Mouse (Mus musculus) hindbrain, postnatal 0 days (tissue): ENCODE data around the gene Rubcn. TPM values are rescaled to one million over a fixed set of nuclear protein-coding genes. Genes with fewer than 3 reads are reported as not detected.
"Not testable (repeated sequence)": the region's sequence is repeated elsewhere in the genome, so short reads cannot be mapped to it uniquely, and the experiment has no call there.

Source experiments
- ATAC-seq: fragments of 200-750 bp; cut with Nextera tagmentation; 2 replicates; pipeline ENCODE4 v1.8.0; 2017; ENCODE audit warnings: mild to moderate bottlenecking, moderate TSS enrichment, moderate library complexity
- DNase-seq: peaks from one replicate; pipeline ENCODE4 v3.0.0-alpha.2; 2015; ENCODE audit warnings: low spot score
- H3K27ac ChIP-seq: fragments of 300-500 bp; sonication (generic); 2 replicates; pipeline ENCODE4 v1.5.1; 2014; ENCODE audit warnings: mild to moderate bottlenecking
- H3K27me3 ChIP-seq: fragments of 300-500 bp; sonication (generic); 2 replicates; pipeline ENCODE4 v1.6.1; 2014; ENCODE audit warnings: low read length, mixed read lengths; ENCODE audit not compliant: insufficient read depth
- H3K36me3 ChIP-seq: fragments of 300-500 bp; sonication (generic); 2 replicates; pipeline ENCODE4 v1.6.1; 2014; ENCODE audit warnings: low read length, mixed read lengths; ENCODE audit not compliant: insufficient read depth
- H3K4me1 ChIP-seq: fragments of 300-500 bp; sonication (generic); 2 replicates; pipeline ENCODE4 v1.6.1; 2014; ENCODE audit warnings: antibody characterized with exemption, low read length, mixed read lengths; ENCODE audit not compliant: insufficient read depth
- H3K4me2 ChIP-seq: fragments of 300-500 bp; sonication (generic); 2 replicates; pipeline ENCODE4 v1.6.1; 2014; ENCODE audit warnings: low read depth, mild to moderate bottlenecking, low read length, moderate library complexity, mixed read lengths
- H3K4me3 ChIP-seq: fragments of 300-500 bp; sonication (generic); 2 replicates; pipeline ENCODE4 v1.5.1; 2014; ENCODE audit warnings: low read length
- H3K9ac ChIP-seq: fragments of 300-500 bp; sonication (generic); replicated peaks from 2 replicates; pipeline ENCODE4 v1.6.1; 2014; ENCODE audit warnings: mild to moderate bottlenecking, low read length, moderate library complexity, mixed read lengths
- H3K9me3 ChIP-seq: fragments of 300-500 bp; sonication (generic); 2 replicates; pipeline ENCODE4 v1.6.1; 2016; ENCODE audit warnings: low read length, mixed read lengths
- CTCF ChIP-seq: IDR thresholded peaks from 2 replicates; pipeline ENCODE4 v1.5.1; 2016; ENCODE audit warnings: antibody characterized with exemption, control low read depth, low read depth
- WGBS: fragments of 180-500 bp; shearing (Covaris S2); extraction: QIAGEN DNeasy Blood & Tissue Kit; methylation state at CpG from one replicate; pipeline ENCODE4 v1.1.7; 2014; 5-methylcytosine and 5-hydroxymethylcytosine counted together
- polyA plus RNA-seq: library from polyadenylated mRNA; unstranded; fragments of >200 nt; fragmentation: Nextera tagmentation; extraction: Ambion mirVana; gene quantifications from 2 replicates; pipeline ENCODE4 v1.2.1, GENCODE M21; 2015
- total RNA-seq: library from RNA; depleted of rRNA; stranded (reverse); fragments of >200 nt; gene quantifications from 2 replicates; pipeline ENCODE4 v1.2.3, GENCODE M21; 2014

The Rubcn gene
- total and polyA plus RNA-seq, 2 experiments from 2014 or later, result 21.7 to 89.7 TPM

- WGBS, result 83% methylated on average over 7 of the region's 7 CpGs
- H3K9ac ChIP-seq, result no peak overlapping the region
- TF ChIP-seq CTCF, result no peak
- no peaks in the 10 kb centered on the region for H3K9me3 ChIP-seq
- DNase-seq, result no peak
- H3K36me3 ChIP-seq, result no peaks in the 10 kb centered on the region
- peaks cover 11% of the 10 kb centered on the region for H3K4me1 ChIP-seq
- no peaks in the 10 kb centered on the region for H3K27me3 ChIP-seq
- no peak overlapping the region for H3K27ac ChIP-seq
- no peak for ATAC-seq
- no peak overlapping the region for H3K4me2 ChIP-seq
- no peak overlapping the region for H3K4me3 ChIP-seq
Observed at GRCm38 (mm10) chr16:32881538-32881937, 4.0 kb upstream of the Rubcn start.

- peaks cover 11% of the 10 kb centered on the region for H3K4me1 ChIP-seq
- no peaks in the 10 kb centered on the region for H3K27me3 ChIP-seq
- H3K4me3 ChIP-seq, result peak overlapping the region; percentile 80
- no peak overlapping the region for H3K27ac ChIP-seq
- DNase-seq (peak; percentile 4), ATAC-seq (no peak)
- 83% methylated on average over 14 of the region's 14 CpGs for WGBS
- H3K9ac ChIP-seq, result peak overlapping the region; percentile 84; the same call in 1 of the 2 replicates
- H3K9me3 ChIP-seq, result no peaks in the 10 kb centered on the region
- no peaks in the 10 kb centered on the region for H3K36me3 ChIP-seq
- TF ChIP-seq CTCF, result no peak
- peak overlapping the region; percentile 60 for H3K4me2 ChIP-seq
Observed at GRCm38 (mm10) chr16:32878972-32879926, 1.7 kb upstream of the Rubcn start.

- Histone ChIP-seq H3K36me3 (no peaks in the 10 kb centered on the region), H3K9ac (peak overlapping the region; percentile 84), H3K4me3 (peak overlapping the region; percentile 80), H3K9me3 (no peaks in the 10 kb centered on the region), H3K4me1 (peaks cover 11% of the 10 kb centered on the region), H3K27ac (peak overlapping the region; percentile 86), H3K4me2 (peak overlapping the region; percentile 60), H3K27me3 (no peaks in the 10 kb centered on the region)
- WGBS, result under 1% methylated on average over 31 of the region's 34 CpGs
- DNase-seq (peak; percentile 40), ATAC-seq (peak; percentile 42; the same call in 1 of the 2 replicates)
- no peak for TF ChIP-seq CTCF
Observed at GRCm38 (mm10) chr16:32878157-32878598, 612 bp upstream of the Rubcn start.

- peak overlapping the region; percentile 84; the same call in 1 of the 2 replicates for H3K9ac ChIP-seq
- ATAC-seq, result no peak
- no peak for DNase-seq
- peaks cover 11% of the 10 kb centered on the region for H3K4me1 ChIP-seq
- TF ChIP-seq CTCF, result no peak
- H3K4me2 ChIP-seq, result peak overlapping the region; percentile 60
- H3K27ac ChIP-seq, result peak overlapping the region; percentile 86; the same call in 1 of the 2 replicates
- 27% methylated on average over 9 of the region's 9 CpGs for WGBS
- no peaks in the 10 kb centered on the region for H3K36me3 ChIP-seq
- H3K9me3 ChIP-seq, result no peaks in the 10 kb centered on the region
- H3K27me3 ChIP-seq, result no peaks in the 10 kb centered on the region
- H3K4me3 ChIP-seq, result peak overlapping the region; percentile 80
Observed at GRCm38 (mm10) chr16:32876831-32877230, 735 bp downstream of the Rubcn start.

GRCm38 (mm10) chr16:32875847-32876246 lies 1.7 kb downstream of the Rubcn start:
- DNase-seq (no peak), ATAC-seq (no peak)
- H3K9me3 ChIP-seq, result no peaks in the 10 kb centered on the region
- H3K9ac ChIP-seq, result no peak overlapping the region
- H3K4me2 ChIP-seq, result no peak overlapping the region
- TF ChIP-seq CTCF, result no peak
- whole genome bisulfite sequencing, result 97% methylated on average over 3 of the region's 3 CpGs
- H3K4me3 ChIP-seq, result no peak overlapping the region
- H3K27me3 ChIP-seq, result no peaks in the 10 kb centered on the region
- no peak overlapping the region for H3K27ac ChIP-seq
- peaks cover 11% of the 10 kb centered on the region for H3K4me1 ChIP-seq
- no peaks in the 10 kb centered on the region for H3K36me3 ChIP-seq

- H3K4me1 ChIP-seq, result peaks cover 11% of the 10 kb centered on the region
- DNase-seq, H3K27me3 ChIP-seq, H3K4me2 ChIP-seq, ATAC-seq, H3K4me3 ChIP-seq, H3K36me3 ChIP-seq, H3K27ac ChIP-seq, H3K9me3 ChIP-seq, H3K9ac ChIP-seq: not testable (repeated sequence)
- WGBS, result 61% methylated on average over 1 of the region's 1 CpGs
Observed at GRCm38 (mm10) chr16:32875281-32875680, 2.3 kb downstream of the Rubcn start.

GRCm38 (mm10) chr16:32873366-32873765 lies 4.2 kb downstream of the Rubcn start:
- WGBS, result 36% methylated on average over 3 of the region's 3 CpGs
- H3K9ac ChIP-seq, result no peak overlapping the region

More at GRCm38 (mm10) chr16:32873366-32873765, 4.2 kb downstream of the Rubcn start:
- Histone ChIP-seq H3K27me3 (no peaks in the 10 kb centered on the region), H3K4me1 (peaks cover 6% of the 10 kb centered on the region; the same call in 1 of the 2 replicates), H3K4me3 (no peak overlapping the region), H3K9me3 (no peaks in the 10 kb centered on the region), H3K36me3 (no peaks in the 10 kb centered on the region), H3K4me2 (no peak overlapping the region), H3K27ac (no peak overlapping the region)
- DNase-seq (no peak), ATAC-seq (no peak)
- no peak for TF ChIP-seq CTCF
